Comparison of ENCODE assay signal across 22 mouse cellular contexts in the genomic region with DNA sequence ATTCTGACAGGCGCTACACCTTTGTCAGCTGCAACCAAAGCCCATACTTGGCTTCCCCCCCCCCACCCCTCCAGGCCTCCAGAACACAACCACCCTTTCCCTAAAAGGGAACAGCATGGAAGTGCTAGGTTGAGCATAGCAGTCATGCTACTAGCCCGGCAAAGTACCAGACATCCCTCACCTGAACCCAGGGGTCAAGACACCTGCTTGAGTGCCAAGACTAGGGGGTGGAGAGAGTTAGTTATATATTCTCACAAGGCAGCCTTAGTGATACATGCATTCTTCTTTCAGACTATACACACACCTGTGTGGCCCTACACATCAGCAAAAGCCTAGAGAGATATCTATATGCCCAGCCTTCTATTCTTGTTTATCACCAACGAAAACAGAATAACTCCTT. TPM values are rescaled to one million over a fixed set of nuclear protein-coding genes. Genes with fewer than 3 reads are reported as not detected.
DNase-seq lines count a peak whose midpoint lies in the region; ATAC-seq and TF ChIP-seq lines count a peak whose summit lies in the region.
"Had no signal": no experiment of that assay in that cellular context is flagged by ENCODE, and none has a peak within 500 bp of the region (broad histone marks: within the 10 kb centered on the region; RNA-seq: fewer than 3 reads in every experiment).

No protein-coding gene starts in this region.

- no peaks in the 10 kb centered on the region for H3K27me3 ChIP-seq in intestine, embryonic 14.5 days (replicated peaks; ENCODE audit: control insufficient read depth, insufficient read depth, low read length)
- H3K27me3 ChIP-seq in intestine, embryonic 15.5 days (replicated peaks), result no peaks in the 10 kb centered on the region
- peaks cover 98% of the 10 kb centered on the region for H3K27me3 ChIP-seq in hindbrain, embryonic 14.5 days (ENCODE audit: control insufficient read depth, insufficient read depth, low read length)
- no peaks in the 10 kb centered on the region for H3K27me3 ChIP-seq in kidney, embryonic 14.5 days (ENCODE audit: control insufficient read depth, insufficient read depth, low read length)
- H3K27me3 ChIP-seq in neural tube, embryonic 15.5 days (replicated peaks), result no peaks in the 10 kb centered on the region
- peaks cover 97% of the 10 kb centered on the region for H3K27me3 ChIP-seq in midbrain, postnatal 0 days (ENCODE audit: insufficient read depth, low read length)
- H3K27me3 ChIP-seq in thymus, adult 2 months (ENCODE audit: control insufficient read depth, insufficient read depth, low read length), result no peaks in the 10 kb centered on the region; the same call in 1 of the 2 replicates

- H3K36me3 ChIP-seq in intestine, embryonic 14.5 days (ENCODE audit: control insufficient read depth, insufficient read depth, low read length), result peaks cover 8% of the 10 kb centered on the region; the same call in 1 of the 2 replicates
- no peaks in the 10 kb centered on the region for H3K36me3 ChIP-seq in intestine, embryonic 15.5 days
- H3K36me3 ChIP-seq in hindbrain, embryonic 14.5 days (replicated peaks; ENCODE audit: control insufficient read depth, insufficient read depth), result no peaks in the 10 kb centered on the region
- H3K36me3 ChIP-seq in kidney, embryonic 14.5 days (ENCODE audit: control insufficient read depth, insufficient read depth, low read length), result peaks cover 29% of the 10 kb centered on the region; the same call in 1 of the 2 replicates
- peaks cover 6% of the 10 kb centered on the region; the same call in 1 of the 2 replicates for H3K36me3 ChIP-seq in neural tube, embryonic 15.5 days
- H3K36me3 ChIP-seq in midbrain, postnatal 0 days (ENCODE audit: insufficient read depth, low read length), result no peaks in the 10 kb centered on the region
- H3K36me3 ChIP-seq in thymus, adult 2 months (ENCODE audit: control insufficient read depth, insufficient read depth, low read length), result no peaks in the 10 kb centered on the region
- H3K36me3 ChIP-seq: heart, embryonic 13.5 days; limb, embryonic 15.5 days had no signal

- DNase-seq in intestine, embryonic 14.5 days (ENCODE audit: low spot score), result peak; percentile 54
- DNase-seq in hindbrain, embryonic 14.5 days (ENCODE audit: low spot score), result no peak
- no peak for DNase-seq in midbrain, postnatal 0 days (ENCODE audit: low spot score)
- no peak for DNase-seq in urinary bladder, adult 18-20 months (ENCODE audit: low spot score in 2 of 2)
- DNase-seq in thymus, adult 2 months, result no peak
- DNase-seq: cerebellum, postnatal 25 days; gastrocnemius, postnatal 25 days; liver, postnatal 0 days; right cerebral cortex, adult 18-20 months; spleen, adult 18-20 months had no signal

- H3K4me2 ChIP-seq in intestine, embryonic 14.5 days (ENCODE audit: low read length), result peak overlapping the region; percentile 39
- H3K4me2 ChIP-seq in intestine, embryonic 15.5 days (replicated peaks), result no peak overlapping the region
- peak overlapping the region; percentile 81 for H3K4me2 ChIP-seq in hindbrain, embryonic 14.5 days (replicated peaks)
- H3K4me2 ChIP-seq in kidney, embryonic 14.5 days (replicated peaks; ENCODE audit: low read depth, low read length), result peak overlapping the region; percentile 25; the same call in 1 of the 2 replicates
- peak overlapping the region; percentile 35; the same call in 1 of the 2 replicates for H3K4me2 ChIP-seq in neural tube, embryonic 15.5 days
- no peak overlapping the region for H3K4me2 ChIP-seq in midbrain, postnatal 0 days (ENCODE audit: low read depth, low read length, poor library complexity, severe bottlenecking)

- TF ChIP-seq POLR2A in thymus, adult 2 months (IDR thresholded peaks at IDR 0.05; ENCODE audit: control insufficient read depth, extremely low read depth, insufficient read depth, low read length, poor library complexity), result no peak

- H3K27ac ChIP-seq in intestine, embryonic 14.5 days (ENCODE audit: low read depth), result 0 out of 2 replicates have a peak overlapping the region, but pooled peaks have one; percentile 69
- H3K27ac ChIP-seq in intestine, embryonic 15.5 days, result no peak overlapping the region
- peak overlapping the region; percentile 100 for H3K27ac ChIP-seq in hindbrain, embryonic 14.5 days
- peak overlapping the region; percentile 94; the same call in 1 of the 2 replicates for H3K27ac ChIP-seq in kidney, embryonic 14.5 days (ENCODE audit: low read depth, low read length)
- H3K27ac ChIP-seq in neural tube, embryonic 15.5 days (replicated peaks), result no peak overlapping the region; the same call in 1 of the 2 replicates
- no peak overlapping the region for H3K27ac ChIP-seq in midbrain, postnatal 0 days (ENCODE audit: low read depth, low read length)
- no peak overlapping the region for H3K27ac ChIP-seq in thymus, adult 2 months (ENCODE audit: control insufficient read depth, insufficient read depth, low read length)
- H3K27ac ChIP-seq: heart, embryonic 13.5 days; layer of hippocampus, adult 2 months; limb, embryonic 15.5 days had no signal

- TF ChIP-seq CTCF in midbrain, postnatal 0 days (IDR thresholded peaks at IDR 0.05), result no peak
- no peak for TF ChIP-seq CTCF in thymus, adult 2 months (IDR thresholded peaks at IDR 0.05; ENCODE audit: borderline replicate concordance, control insufficient read depth, extremely low read depth, insufficient read depth, low read length, poor library complexity)

- H3K4me3 ChIP-seq in intestine, embryonic 14.5 days (ENCODE audit: low read depth, low read length), result no peak overlapping the region
- H3K4me3 ChIP-seq in intestine, embryonic 15.5 days (replicated peaks), result no peak overlapping the region
- peak overlapping the region; percentile 20 for H3K4me3 ChIP-seq in hindbrain, embryonic 14.5 days (replicated peaks; ENCODE audit: low read length)
- H3K4me3 ChIP-seq in kidney, embryonic 14.5 days (ENCODE audit: low read length), result no peak overlapping the region
- H3K4me3 ChIP-seq in neural tube, embryonic 15.5 days (replicated peaks), result no peak overlapping the region
- H3K4me3 ChIP-seq in midbrain, postnatal 0 days (ENCODE audit: low read depth, low read length), result no peak overlapping the region
- H3K4me3 ChIP-seq in thymus, adult 2 months (ENCODE audit: control insufficient read depth, insufficient read depth, low read length), result no peak overlapping the region
- H3K4me3 ChIP-seq: heart, embryonic 13.5 days; layer of hippocampus, adult 2 months; limb, embryonic 15.5 days had no signal

- ATAC-seq in intestine, embryonic 14.5 days (replicated peaks; ENCODE audit: low FRiP score, low TSS enrichment, low read depth), result no peak
- no peak for ATAC-seq in intestine, embryonic 15.5 days
- ATAC-seq in hindbrain, embryonic 14.5 days (ENCODE audit: low FRiP score), result no peak
- no peak for ATAC-seq in kidney, embryonic 14.5 days (ENCODE audit: low FRiP score, low TSS enrichment)
- ATAC-seq in neural tube, embryonic 15.5 days (ENCODE audit: low FRiP score), result no peak
- no peak for ATAC-seq in midbrain, postnatal 0 days (ENCODE audit: low FRiP score)
- ATAC-seq: activated CD4-positive, CD25-positive, alpha-beta regulatory T cell, adult 4 months; liver, postnatal 0 days; midbrain, embryonic 16.5 days had no signal

- no peaks in the 10 kb centered on the region for H3K9me3 ChIP-seq in intestine, embryonic 14.5 days (ENCODE audit: control insufficient read depth, low read length)
- H3K9me3 ChIP-seq in intestine, embryonic 15.5 days, result no peaks in the 10 kb centered on the region
- no peaks in the 10 kb centered on the region for H3K9me3 ChIP-seq in hindbrain, embryonic 14.5 days (ENCODE audit: control insufficient read depth, low read length)
- H3K9me3 ChIP-seq in kidney, embryonic 14.5 days (ENCODE audit: control insufficient read depth, low read length), result no peaks in the 10 kb centered on the region
- no peaks in the 10 kb centered on the region for H3K9me3 ChIP-seq in neural tube, embryonic 15.5 days (replicated peaks)
- H3K9me3 ChIP-seq in midbrain, postnatal 0 days (ENCODE audit: low read length), result no peaks in the 10 kb centered on the region
- H3K9me3 ChIP-seq: heart, embryonic 13.5 days; limb, embryonic 15.5 days had no signal

- H3K4me1 ChIP-seq in intestine, embryonic 14.5 days (replicated peaks; ENCODE audit: control insufficient read depth, insufficient read depth, low read length), result peaks cover 82% of the 10 kb centered on the region
- H3K4me1 ChIP-seq in intestine, embryonic 15.5 days (replicated peaks), result peaks cover 60% of the 10 kb centered on the region
- peaks cover 17% of the 10 kb centered on the region for H3K4me1 ChIP-seq in hindbrain, embryonic 14.5 days (replicated peaks; ENCODE audit: control insufficient read depth, insufficient read depth, low read length)
- peaks cover 79% of the 10 kb centered on the region for H3K4me1 ChIP-seq in kidney, embryonic 14.5 days (ENCODE audit: control insufficient read depth, insufficient read depth, low read length)
- H3K4me1 ChIP-seq in neural tube, embryonic 15.5 days, result peaks cover 86% of the 10 kb centered on the region
- H3K4me1 ChIP-seq in midbrain, postnatal 0 days (ENCODE audit: insufficient read depth, low read length), result no peaks in the 10 kb centered on the region
- no peaks in the 10 kb centered on the region for H3K4me1 ChIP-seq in thymus, adult 2 months (replicated peaks; ENCODE audit: control insufficient read depth, insufficient read depth, low read length)
- H3K4me1 ChIP-seq: heart, embryonic 13.5 days had no signal

- WGBS in intestine, embryonic 14.5 days, result 39% methylated on average over 3 of the region's 3 CpGs
- WGBS in intestine, embryonic 15.5 days, result 37% methylated on average over 3 of the region's 3 CpGs
- WGBS in hindbrain, embryonic 14.5 days, result 10% methylated on average over 3 of the region's 3 CpGs
- WGBS in kidney, embryonic 14.5 days, result 30% methylated on average over 3 of the region's 3 CpGs
- WGBS in neural tube, embryonic 15.5 days, result 23% methylated on average over 3 of the region's 3 CpGs
- 10% methylated on average over 3 of the region's 3 CpGs for WGBS in midbrain, postnatal 0 days
- 91% methylated on average over 3 of the region's 3 CpGs for WGBS in thymus, adult 2 months

- H3K9ac ChIP-seq in intestine, embryonic 14.5 days (ENCODE audit: low read length), result no peak overlapping the region
- H3K9ac ChIP-seq in intestine, embryonic 15.5 days, result no peak overlapping the region; the same call in 1 of the 2 replicates
- no peak overlapping the region for H3K9ac ChIP-seq in hindbrain, embryonic 14.5 days
- peak overlapping the region; percentile 24; the same call in 1 of the 2 replicates for H3K9ac ChIP-seq in kidney, embryonic 14.5 days (ENCODE audit: low read depth, low read length)
- no peak overlapping the region for H3K9ac ChIP-seq in neural tube, embryonic 15.5 days (replicated peaks)
- no peak overlapping the region for H3K9ac ChIP-seq in midbrain, postnatal 0 days (replicated peaks; ENCODE audit: low read length, poor library complexity, severe bottlenecking)
- H3K9ac ChIP-seq: heart, embryonic 13.5 days; limb, embryonic 15.5 days; liver, postnatal 0 days had no signal

RNA-seq across cellular contexts. Expression of a gene that starts 5.7 kb away (rescaled TPM):
- polyA plus RNA-seq in intestine, embryonic 14.5 days (2014; fragmentation: Nextera tagmentation; extraction: Ambion mirVana), result 7.5 and 7.7 TPM in 2 replicates
- 3.7 and 4.5 TPM in 2 replicates for polyA plus RNA-seq in intestine, embryonic 15.5 days (2015; fragmentation: Nextera tagmentation; extraction: Ambion mirVana)
- 19.7 and 22.5 TPM in 2 replicates for polyA plus RNA-seq in hindbrain, embryonic 14.5 days (2014; fragmentation: Nextera tagmentation; extraction: Ambion mirVana)
- 3.1 and 3.6 TPM in 2 replicates for polyA plus RNA-seq in kidney, embryonic 14.5 days (2014; fragmentation: Nextera tagmentation; extraction: Ambion mirVana)
- polyA plus RNA-seq in neural tube, embryonic 15.5 days (2015; fragmentation: Nextera tagmentation; extraction: Ambion mirVana), result 2.3 and 5.7 TPM in 2 replicates
- 0.22 TPM in 1 of 2 replicates, not detected in the other for total RNA-seq in midbrain, postnatal 0 days (2014; rRNA removed)
- not detected in 2 replicates for polyA plus RNA-seq in midbrain, postnatal 0 days (2015; fragmentation: Nextera tagmentation; extraction: Ambion mirVana)
- 1.2 and 1.5 TPM in 2 replicates for polyA plus RNA-seq in thymus, adult 2 months (2012; rRNA removed)
- total RNA-seq: layer of hippocampus, adult 2 months; left cerebral cortex, adult 18-20 months had no signal
- polyA plus RNA-seq: activated CD4-positive, CD25-positive, alpha-beta regulatory T cell, adult 4 months; midbrain, embryonic 16.5 days had no signal

RNA-seq across cellular contexts. Expression of a gene that starts 8.5 kb away (rescaled TPM):
- 2.5 and 2.8 TPM in 2 replicates for polyA plus RNA-seq in intestine, embryonic 14.5 days (2014; fragmentation: Nextera tagmentation; extraction: Ambion mirVana)
- 1.9 and 2.0 TPM in 2 replicates for polyA plus RNA-seq in intestine, embryonic 15.5 days (2015; fragmentation: Nextera tagmentation; extraction: Ambion mirVana)
- polyA plus RNA-seq in hindbrain, embryonic 14.5 days (2014; fragmentation: Nextera tagmentation; extraction: Ambion mirVana), result 4.1 and 5.0 TPM in 2 replicates
- polyA plus RNA-seq in kidney, embryonic 14.5 days (2014; fragmentation: Nextera tagmentation; extraction: Ambion mirVana), result 2.7 and 2.9 TPM in 2 replicates
- polyA plus RNA-seq in neural tube, embryonic 15.5 days (2015; fragmentation: Nextera tagmentation; extraction: Ambion mirVana), result 1.4 and 3.0 TPM in 2 replicates
- not detected in 2 replicates for total RNA-seq in midbrain, postnatal 0 days (2014; rRNA removed)
- not detected in 2 replicates for polyA plus RNA-seq in midbrain, postnatal 0 days (2015; fragmentation: Nextera tagmentation; extraction: Ambion mirVana)
- polyA plus RNA-seq in thymus, adult 2 months (2012; rRNA removed), result 0.04 TPM in 1 of 2 replicates, not detected in the other
- total RNA-seq: gastrocnemius, postnatal 25 days; hematopoietic stem cell, adult 5-6 weeks; layer of hippocampus, adult 2 months; left cerebral cortex, adult 18-20 months; megakaryocyte, adult 5-6 weeks had no signal
- polyA plus RNA-seq: activated CD4-positive, CD25-positive, alpha-beta regulatory T cell, adult 4 months; liver, postnatal 0 days; midbrain, embryonic 16.5 days; testis, adult 2 months had no signal

RNA-seq across cellular contexts. Expression of a gene that starts 18.6 kb away (rescaled TPM):
- polyA plus RNA-seq in intestine, embryonic 14.5 days (2014; fragmentation: Nextera tagmentation; extraction: Ambion mirVana), result 30.1 and 34.1 TPM in 2 replicates
- polyA plus RNA-seq in intestine, embryonic 15.5 days (2015; fragmentation: Nextera tagmentation; extraction: Ambion mirVana), result 22.9 and 25.1 TPM in 2 replicates
- 175 and 180 TPM in 2 replicates for polyA plus RNA-seq in hindbrain, embryonic 14.5 days (2014; fragmentation: Nextera tagmentation; extraction: Ambion mirVana)
- polyA plus RNA-seq in kidney, embryonic 14.5 days (2014; fragmentation: Nextera tagmentation; extraction: Ambion mirVana), result 15.7 and 16.6 TPM in 2 replicates
- polyA plus RNA-seq in neural tube, embryonic 15.5 days (2015; fragmentation: Nextera tagmentation; extraction: Ambion mirVana), result 26.8 and 73.9 TPM in 2 replicates
- 10.4 TPM in 1 of 2 replicates, not detected in the other for total RNA-seq in midbrain, postnatal 0 days (2014; rRNA removed)
- not detected in 2 replicates for polyA plus RNA-seq in midbrain, postnatal 0 days (2015; fragmentation: Nextera tagmentation; extraction: Ambion mirVana)
- 1.1 and 1.5 TPM in 2 replicates for polyA plus RNA-seq in thymus, adult 2 months (2012; rRNA removed)
- total RNA-seq: layer of hippocampus, adult 2 months; left cerebral cortex, adult 18-20 months had no signal
- polyA plus RNA-seq: activated CD4-positive, CD25-positive, alpha-beta regulatory T cell, adult 4 months; midbrain, embryonic 16.5 days had no signal

RNA-seq across cellular contexts. Expression of a gene that starts 21.2 kb away (rescaled TPM):
- polyA plus RNA-seq in intestine, embryonic 14.5 days (2014; fragmentation: Nextera tagmentation; extraction: Ambion mirVana), result 10.1 and 10.8 TPM in 2 replicates
- polyA plus RNA-seq in intestine, embryonic 15.5 days (2015; fragmentation: Nextera tagmentation; extraction: Ambion mirVana), result 7.4 and 8.6 TPM in 2 replicates
- polyA plus RNA-seq in hindbrain, embryonic 14.5 days (2014; fragmentation: Nextera tagmentation; extraction: Ambion mirVana), result 27.6 and 35.1 TPM in 2 replicates
- polyA plus RNA-seq in kidney, embryonic 14.5 days (2014; fragmentation: Nextera tagmentation; extraction: Ambion mirVana), result 4.7 and 5.5 TPM in 2 replicates
- 7.2 and 12.0 TPM in 2 replicates for polyA plus RNA-seq in neural tube, embryonic 15.5 days (2015; fragmentation: Nextera tagmentation; extraction: Ambion mirVana)
- total RNA-seq in midbrain, postnatal 0 days (2014; rRNA removed), result 1.6 and 3.0 TPM in 2 replicates
- polyA plus RNA-seq in midbrain, postnatal 0 days (2015; fragmentation: Nextera tagmentation; extraction: Ambion mirVana), result not detected in 2 replicates
- 0.85 and 1.4 TPM in 2 replicates for polyA plus RNA-seq in thymus, adult 2 months (2012; rRNA removed)
- total RNA-seq: layer of hippocampus, adult 2 months; left cerebral cortex, adult 18-20 months; megakaryocyte, adult 5-6 weeks had no signal
- polyA plus RNA-seq: activated CD4-positive, CD25-positive, alpha-beta regulatory T cell, adult 4 months had no signal

RNA-seq across cellular contexts. Expression of a gene that starts 22.7 kb away (rescaled TPM):
- 2.5 and 3.9 TPM in 2 replicates for polyA plus RNA-seq in intestine, embryonic 14.5 days (2014; fragmentation: Nextera tagmentation; extraction: Ambion mirVana)
- polyA plus RNA-seq in intestine, embryonic 15.5 days (2015; fragmentation: Nextera tagmentation; extraction: Ambion mirVana), result 2.2 and 2.3 TPM in 2 replicates
- polyA plus RNA-seq in hindbrain, embryonic 14.5 days (2014; fragmentation: Nextera tagmentation; extraction: Ambion mirVana), result 25.4 and 29.8 TPM in 2 replicates
- 4.4 TPM in 2 replicates for polyA plus RNA-seq in kidney, embryonic 14.5 days (2014; fragmentation: Nextera tagmentation; extraction: Ambion mirVana)
- 10.3 and 15.0 TPM in 2 replicates for polyA plus RNA-seq in neural tube, embryonic 15.5 days (2015; fragmentation: Nextera tagmentation; extraction: Ambion mirVana)
- total RNA-seq in midbrain, postnatal 0 days (2014; rRNA removed), result not detected in 2 replicates
- polyA plus RNA-seq in midbrain, postnatal 0 days (2015; fragmentation: Nextera tagmentation; extraction: Ambion mirVana), result not detected in 2 replicates
- 0.39 and 0.46 TPM in 2 replicates for polyA plus RNA-seq in thymus, adult 2 months (2012; rRNA removed)
- total RNA-seq: layer of hippocampus, adult 2 months; left cerebral cortex, adult 18-20 months; megakaryocyte, adult 5-6 weeks had no signal
- polyA plus RNA-seq: activated CD4-positive, CD25-positive, alpha-beta regulatory T cell, adult 4 months; liver, postnatal 0 days; midbrain, embryonic 16.5 days had no signal

Comparison
In these comparisons a context has a peak if more than half of its experiments do, and no peak if none do; other contexts are left out.
1. H3K27ac ChIP-seq: peak in intestine, embryonic 14.5 days (single experiment), hindbrain, embryonic 14.5 days (single experiment) and kidney, embryonic 14.5 days (single experiment); none in intestine, embryonic 15.5 days (single experiment), neural tube, embryonic 15.5 days (single experiment), midbrain, postnatal 0 days (single experiment) and thymus, adult 2 months (single experiment).
2. H3K4me2 ChIP-seq: peak in intestine, embryonic 14.5 days (single experiment), hindbrain, embryonic 14.5 days (single experiment), kidney, embryonic 14.5 days (single experiment) and neural tube, embryonic 15.5 days (single experiment); none in intestine, embryonic 15.5 days (single experiment) and midbrain, postnatal 0 days (single experiment).